Mouse (Mus musculus) megakaryocyte, embryonic 14.5 days (primary cell): ENCODE data around the gene Tnxb. TPM values are rescaled to one million over a fixed set of nuclear protein-coding genes. Genes with fewer than 3 reads are reported as not detected.

Experiments used
- H3K27me3 ChIP-seq: replicated peaks from 2 replicates; pipeline ENCODE3; 2012; ENCODE audit warnings: inconsistent platforms
- H3K36me3 ChIP-seq: replicated peaks from 2 replicates; pipeline ENCODE3; 2012; ENCODE audit warnings: low read length, inconsistent platforms, mixed read lengths
- H3K4me1 ChIP-seq: 2 replicates; pipeline ENCODE4 v1.6.1; 2012; ENCODE audit warnings: inconsistent platforms
- H3K4me3 ChIP-seq: replicated peaks from 2 replicates; pipeline ENCODE3; 2012; ENCODE audit warnings: moderate library complexity, mild to moderate bottlenecking, inconsistent platforms
- H3K9me3 ChIP-seq: 2 replicates; pipeline ENCODE4 v1.6.1; 2012; ENCODE audit warnings: inconsistent platforms
- GATA1 ChIP-seq: IDR thresholded peaks from 3 replicates; pipeline ENCODE4 v1.6.1; 2012; ENCODE audit warnings: mixed read lengths, low read length, inconsistent platforms, borderline replicate concordance
- polyA plus RNA-seq: library from polyadenylated mRNA; stranded (reverse); fragments of >175 nt; gene quantifications from 2 replicates; pipeline ENCODE4 v1.2.3, GENCODE M21; 2012; ENCODE audit warnings: low replicate concordance; ENCODE audit not compliant: insufficient read depth

Gene Tnxb
- polyA plus RNA-seq, 1 experiment: 0.03 TPM

GRCm38 (mm10) chr17:34761471-34761870 lies 91.1 kb downstream of the Tnxb start:
- no peaks in the 10 kb centered on the region for H3K9me3 ChIP-seq
- H3K4me3 ChIP-seq: no peak overlapping the region
- TF ChIP-seq GATA1: no peak
- H3K36me3 ChIP-seq: no peaks in the 10 kb centered on the region
- no peaks in the 10 kb centered on the region for H3K4me1 ChIP-seq
- H3K27me3 ChIP-seq: no peaks in the 10 kb centered on the region

Other genes starting within 250 kb of the Tnxb start
- not detected in 2 replicates for gene Btnl4, start 193.2 kb upstream of the Tnxb start, polyA plus RNA-seq
- gene Btnl6, start 153.2 kb upstream of the Tnxb start, polyA plus RNA-seq: not detected in 2 replicates
- gene Notch4, start 106.3 kb upstream of the Tnxb start, polyA plus RNA-seq: 0.43 TPM in 1 of 2 replicates, not detected in the other
- gene Gpsm3, start 80.7 kb upstream of the Tnxb start, polyA plus RNA-seq: 402 and 833 TPM in 2 replicates
- gene Pbx2, start 79.3 kb upstream of the Tnxb start, polyA plus RNA-seq: 108 and 181 TPM in 2 replicates
- gene Ager, start 72.7 kb upstream of the Tnxb start, polyA plus RNA-seq: 32.8 and 44.2 TPM in 2 replicates
- 37.8 and 101 TPM in 2 replicates for gene Rnf5, start 66.8 kb upstream of the Tnxb start, polyA plus RNA-seq
- gene Agpat1, start 66.3 kb upstream of the Tnxb start, polyA plus RNA-seq: 165 and 309 TPM in 2 replicates
- 1.9 TPM in 1 of 2 replicates, not detected in the other for gene Egfl8, start 54.6 kb upstream of the Tnxb start, polyA plus RNA-seq
- gene Ppt2, start 42.0 kb upstream of the Tnxb start, polyA plus RNA-seq: 40.9 and 74.9 TPM in 2 replicates
- not detected in 2 replicates for gene Prrt1, start 41.0 kb upstream of the Tnxb start, polyA plus RNA-seq
- gene Fkbpl, start 25.8 kb upstream of the Tnxb start, polyA plus RNA-seq: 6.1 and 22.5 TPM in 2 replicates
- 192 and 427 TPM in 2 replicates for gene Atf6b, start 23.4 kb upstream of the Tnxb start, polyA plus RNA-seq
- gene C4b, start 73.3 kb downstream of the Tnxb start, polyA plus RNA-seq: 0.06 TPM in 1 of 2 replicates, not detected in the other
- not detected in 2 replicates for gene Cyp21a1, start 134.0 kb downstream of the Tnxb start, polyA plus RNA-seq
- gene Stk19, start 166.4 kb downstream of the Tnxb start, polyA plus RNA-seq: 44.3 and 85.0 TPM in 2 replicates
- 61.9 and 137 TPM in 2 replicates for gene Dxo, start 166.5 kb downstream of the Tnxb start, polyA plus RNA-seq
- 25.1 and 27.6 TPM in 2 replicates for gene Skiv2l, start 179.7 kb downstream of the Tnxb start, polyA plus RNA-seq
- 67.5 and 220 TPM in 2 replicates for gene Nelfe, start 179.9 kb downstream of the Tnxb start, polyA plus RNA-seq
- gene Cfb, start 192.0 kb downstream of the Tnxb start, polyA plus RNA-seq: 0.54 TPM in 1 of 2 replicates, not detected in the other
- gene Zbtb12, start 208.9 kb downstream of the Tnxb start, polyA plus RNA-seq: 6.7 and 15.4 TPM in 2 replicates
- gene Gm20547, start 211.5 kb downstream of the Tnxb start, polyA plus RNA-seq: not detected in 2 replicates
- gene C2, start 227.7 kb downstream of the Tnxb start, polyA plus RNA-seq: 3.0 and 6.0 TPM in 2 replicates
- 356 and 543 TPM in 2 replicates for gene Ehmt2, start 227.9 kb downstream of the Tnxb start, polyA plus RNA-seq
- gene Slc44a4, start 243.9 kb downstream of the Tnxb start, polyA plus RNA-seq: not detected in 2 replicates